Mouse (Mus musculus) heart, embryonic 14.5 days (tissue): ENCODE data around the gene Slit3. TPM values are rescaled to one million over a fixed set of nuclear protein-coding genes. Genes with fewer than 3 reads are reported as not detected.

Experiments
- ATAC-seq: fragments of 200-750 bp; cut with Nextera tagmentation; 2 replicates; pipeline ENCODE4 v1.8.0; 2017; ENCODE audit warnings: low read depth, moderate TSS enrichment; ENCODE audit not compliant: insufficient number of reproducible peaks, insufficient read depth, low FRiP score
- H3K27ac ChIP-seq, 2 experiments: fragments of 200-500 bp in 1 of 2; fragments of 300-500 bp in 1 of 2; sonication (generic) in 1 of 2; replicated peaks in 1 of 2; 2 replicates each; pipeline ENCODE4 v1.5.1; 2012 to 2014; ENCODE audit warnings: low read depth in 2 of 2, low read length in 2 of 2, control low read depth in 1 of 2, mild to moderate bottlenecking in 1 of 2, mixed read lengths in 1 of 2; ENCODE audit not compliant: control insufficient read depth in 1 of 2, insufficient read depth in 1 of 2
- H3K27me3 ChIP-seq: fragments of 300-500 bp; sonication (generic); 2 replicates; pipeline ENCODE4 v1.6.1; 2014; ENCODE audit warnings: mild to moderate bottlenecking, low read length, control low read depth; ENCODE audit not compliant: control insufficient read depth, insufficient read depth
- H3K36me3 ChIP-seq: fragments of 300-500 bp; sonication (generic); 2 replicates; pipeline ENCODE4 v1.6.1; 2014; ENCODE audit warnings: mild to moderate bottlenecking, control low read depth, low read length, mixed read lengths; ENCODE audit not compliant: control insufficient read depth, insufficient read depth
- H3K4me1 ChIP-seq, 2 experiments: fragments of 200-500 bp in 1 of 2; fragments of 300-500 bp in 1 of 2; sonication (generic) in 1 of 2; 2 replicates each; pipeline ENCODE4 v1.6.1; 2012 to 2014; ENCODE audit warnings: low read length in 2 of 2, control low read depth in 1 of 2, mixed read lengths in 1 of 2; ENCODE audit not compliant: control insufficient read depth in 2 of 2, insufficient read depth in 2 of 2
- H3K4me2 ChIP-seq: fragments of 300-500 bp; sonication (generic); 2 replicates; pipeline ENCODE4 v1.6.1; 2014; ENCODE audit warnings: mild to moderate bottlenecking, low read length
- H3K4me3 ChIP-seq, 2 experiments: fragments of 200-500 bp in 1 of 2; fragments of 300-500 bp in 1 of 2; sonication (generic) in 1 of 2; 2 replicates each; pipeline ENCODE4 v1.5.1; 2012 to 2014; ENCODE audit warnings: low read length in 2 of 2, mild to moderate bottlenecking in 2 of 2, control low read depth in 1 of 2, low read depth in 1 of 2, moderate library complexity in 1 of 2; ENCODE audit not compliant: control insufficient read depth in 1 of 2, insufficient read depth in 1 of 2
- H3K9ac ChIP-seq: fragments of 300-500 bp; sonication (generic); 2 replicates; pipeline ENCODE4 v1.6.1; 2014; ENCODE audit warnings: mild to moderate bottlenecking, low read length
- H3K9me3 ChIP-seq: fragments of 300-500 bp; sonication (generic); 2 replicates; pipeline ENCODE4 v1.6.1; 2016; ENCODE audit warnings: low read length, control low read depth; ENCODE audit not compliant: control insufficient read depth
- WGBS: fragments of 180-500 bp; shearing (Covaris S2); extraction: QIAGEN DNeasy Blood & Tissue Kit; methylation state at CpG from one replicate; pipeline ENCODE4 v1.1.7; 2014; 5-methylcytosine and 5-hydroxymethylcytosine counted together
- polyA plus RNA-seq: library from polyadenylated mRNA; unstranded; fragments of >200 nt; fragmentation: Nextera tagmentation; extraction: Ambion mirVana; gene quantifications from 2 replicates; pipeline ENCODE4 v1.2.1, GENCODE M21; 2014

Slit3 gene
- polyA plus RNA-seq, 1 experiment from 2014 or later: 25.7 TPM

DNA sequence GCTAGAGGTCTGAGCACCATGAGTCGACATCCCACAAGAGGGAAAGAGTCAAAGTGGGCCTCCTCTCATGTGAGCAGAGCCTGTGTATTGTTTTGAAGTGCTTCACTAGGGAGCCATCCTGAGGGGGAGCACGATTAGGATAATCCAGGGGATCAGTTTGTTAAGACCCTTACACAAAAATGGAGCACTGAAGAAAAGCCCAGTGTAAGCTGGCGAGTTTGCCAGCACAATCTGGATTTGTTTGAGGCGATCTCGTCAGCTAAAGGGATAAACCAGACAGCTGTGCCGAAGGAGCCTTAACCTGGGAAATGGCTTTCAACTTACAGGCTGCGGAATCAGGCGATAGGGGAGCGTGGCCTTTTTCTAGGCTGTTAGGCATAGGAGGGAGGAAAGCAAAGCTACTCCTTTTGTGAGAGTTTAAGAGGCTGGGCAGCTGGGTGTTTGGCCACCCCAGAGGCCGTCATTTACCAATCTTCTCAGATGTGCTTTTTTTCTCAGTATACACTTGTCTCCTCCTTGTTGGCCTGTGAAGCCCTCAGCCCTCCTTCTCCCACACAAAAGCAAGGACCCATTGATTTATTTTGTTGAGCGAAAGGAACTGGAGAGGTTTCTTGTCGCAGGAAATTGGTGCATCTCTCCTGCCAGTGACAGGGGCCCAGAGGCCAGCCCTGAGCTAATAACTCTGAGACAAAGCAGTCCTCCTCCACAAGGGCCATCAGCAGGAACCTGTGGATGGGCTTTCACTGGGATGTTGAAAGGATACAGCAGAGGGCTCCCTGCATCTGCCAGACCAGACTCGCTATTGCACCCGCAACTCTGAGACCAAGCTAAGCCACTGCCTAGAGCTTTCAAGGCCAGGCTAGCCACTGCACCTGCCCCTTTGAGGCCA is 472.4 kb downstream of the Slit3 start:
- no peak overlapping the region for H3K4me2 ChIP-seq
- no peaks in the 10 kb centered on the region for H3K9me3 ChIP-seq
- no peak overlapping the region for H3K27ac ChIP-seq
- H3K36me3 ChIP-seq: no peaks in the 10 kb centered on the region
- 65% methylated on average over 14 of the region's 14 CpGs for WGBS
- H3K4me3 ChIP-seq: no peak overlapping the region
- no peaks in the 10 kb centered on the region for H3K27me3 ChIP-seq
- H3K9ac ChIP-seq: no peak overlapping the region
- H3K4me1 ChIP-seq: no peaks in the 10 kb centered on the region
- ATAC-seq: no peak

DNA sequence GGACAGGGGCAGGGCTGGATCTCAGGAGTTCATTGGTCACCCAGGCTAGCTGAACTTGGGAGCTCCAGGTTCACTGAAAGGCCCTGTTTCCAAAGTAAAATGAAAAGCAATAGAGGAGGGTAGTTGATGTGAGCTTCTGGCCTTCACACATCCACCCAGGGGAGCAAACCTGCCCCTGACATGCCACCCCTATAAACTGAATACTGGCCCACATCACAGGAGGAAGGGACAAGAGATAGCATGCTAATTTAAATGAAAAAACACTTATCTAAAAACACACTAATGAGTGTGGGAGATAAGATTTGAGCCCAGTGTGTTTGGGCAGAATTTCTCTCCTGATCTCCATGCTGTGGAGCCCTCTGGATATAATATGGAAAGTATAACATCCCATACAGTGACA is 475.0 kb downstream of the Slit3 start:
- ATAC-seq: no peak
- Histone ChIP-seq H3K4me2 (no peak overlapping the region), H3K4me3 (no peak overlapping the region), H3K9ac (no peak overlapping the region), H3K36me3 (no peaks in the 10 kb centered on the region), H3K9me3 (no peaks in the 10 kb centered on the region), H3K27me3 (no peaks in the 10 kb centered on the region), H3K27ac (no peak overlapping the region), H3K4me1 (no peaks in the 10 kb centered on the region)

DNA sequence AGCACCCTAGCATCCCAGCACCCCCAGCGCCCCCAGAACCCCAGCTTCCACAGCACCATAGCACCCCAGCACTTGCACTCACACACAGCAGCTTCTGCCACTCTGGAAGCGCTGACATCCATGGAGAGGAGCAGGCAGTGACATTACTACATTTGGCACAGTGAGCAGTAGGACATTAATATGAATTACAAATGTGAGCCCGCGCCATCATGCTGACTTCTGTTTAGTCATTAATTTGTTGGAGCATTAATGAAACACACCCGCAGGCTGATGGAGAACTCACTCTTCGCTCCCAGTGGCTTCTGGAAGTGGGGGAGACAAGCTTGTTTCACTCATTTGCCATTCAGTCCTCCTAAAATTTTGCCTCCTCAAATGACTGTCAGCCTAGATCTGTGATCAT is 476.9 kb downstream of the Slit3 start:
- Histone ChIP-seq H3K27me3 (no peaks in the 10 kb centered on the region), H3K36me3 (no peaks in the 10 kb centered on the region), H3K27ac (no peak overlapping the region), H3K9me3 (no peaks in the 10 kb centered on the region), H3K4me1 (no peaks in the 10 kb centered on the region), H3K4me2 (no peak overlapping the region), H3K9ac (no peak overlapping the region), H3K4me3 (no peak overlapping the region)
- WGBS: 91% methylated on average over 6 of the region's 6 CpGs
- ATAC-seq: no peak

DNA sequence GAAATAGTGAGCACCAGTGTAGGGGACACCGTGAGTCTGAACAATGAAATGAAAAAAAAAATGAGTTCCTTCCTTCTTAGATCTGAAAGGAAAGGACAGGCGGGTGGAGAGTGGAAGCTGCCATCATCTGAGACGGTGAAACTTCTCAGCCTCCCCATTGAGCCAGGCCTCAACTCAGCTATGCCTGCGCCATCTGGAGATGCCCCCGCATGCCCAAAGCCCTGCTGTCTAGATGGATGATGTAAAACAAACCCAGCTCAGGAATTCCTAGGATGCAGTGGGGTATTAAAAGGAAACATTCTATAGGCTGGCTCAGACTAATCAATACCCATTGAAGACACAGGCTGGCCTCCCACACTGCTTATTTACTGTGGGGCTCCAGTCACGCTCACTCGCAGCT is 477.7 kb downstream of the Slit3 start:
- Histone ChIP-seq H3K27ac (no peak overlapping the region), H3K9me3 (no peaks in the 10 kb centered on the region), H3K9ac (no peak overlapping the region), H3K27me3 (no peaks in the 10 kb centered on the region), H3K4me2 (no peak overlapping the region), H3K36me3 (no peaks in the 10 kb centered on the region), H3K4me3 (no peak overlapping the region), H3K4me1 (no peaks in the 10 kb centered on the region)
- WGBS: 71% methylated on average over 7 of the region's 7 CpGs
- ATAC-seq: no peak

DNA sequence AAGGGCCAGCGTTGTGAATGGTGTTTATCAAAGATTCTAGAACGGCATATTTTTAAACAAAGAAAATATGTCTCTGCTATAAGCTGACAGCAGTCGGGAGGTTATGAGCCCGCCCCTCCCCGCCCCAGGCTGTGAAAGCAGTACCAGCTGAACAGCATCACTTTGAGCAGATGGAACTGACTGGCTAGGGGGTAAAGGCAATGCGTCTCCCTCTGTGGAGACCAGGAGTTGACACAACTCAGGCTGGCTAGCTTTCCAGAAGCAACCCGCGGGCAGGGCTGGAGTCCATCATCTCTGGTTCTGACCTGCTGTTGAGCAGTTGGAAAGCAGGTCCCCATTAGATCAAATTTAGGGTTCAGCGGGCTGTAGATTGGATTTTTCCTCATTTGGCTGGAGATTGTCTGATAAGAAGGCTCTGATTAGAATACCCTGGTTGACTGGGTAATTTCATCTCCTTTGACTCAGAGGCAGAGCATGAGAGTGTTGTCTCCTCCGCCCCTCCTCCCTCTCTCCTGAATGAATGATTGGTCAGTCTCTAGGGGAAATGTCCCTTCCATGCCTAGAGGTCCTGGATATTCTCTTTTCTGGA is 480.7 kb downstream of the Slit3 start:
- H3K4me1 ChIP-seq: no peaks in the 10 kb centered on the region; a peak in 1 of 4 replicates
- H3K4me2 ChIP-seq: no peak overlapping the region
- H3K27me3 ChIP-seq: no peaks in the 10 kb centered on the region
- 0 out of 2 replicates have a peak, but pooled peaks cover 5% of the 10 kb centered on the region for H3K9me3 ChIP-seq
- ATAC-seq: no peak
- no peak overlapping the region for H3K4me3 ChIP-seq
- H3K27ac ChIP-seq: no peak overlapping the region
- H3K36me3 ChIP-seq: no peaks in the 10 kb centered on the region
- 66% methylated on average over 10 of the region's 10 CpGs for WGBS
- no peak overlapping the region for H3K9ac ChIP-seq

DNA sequence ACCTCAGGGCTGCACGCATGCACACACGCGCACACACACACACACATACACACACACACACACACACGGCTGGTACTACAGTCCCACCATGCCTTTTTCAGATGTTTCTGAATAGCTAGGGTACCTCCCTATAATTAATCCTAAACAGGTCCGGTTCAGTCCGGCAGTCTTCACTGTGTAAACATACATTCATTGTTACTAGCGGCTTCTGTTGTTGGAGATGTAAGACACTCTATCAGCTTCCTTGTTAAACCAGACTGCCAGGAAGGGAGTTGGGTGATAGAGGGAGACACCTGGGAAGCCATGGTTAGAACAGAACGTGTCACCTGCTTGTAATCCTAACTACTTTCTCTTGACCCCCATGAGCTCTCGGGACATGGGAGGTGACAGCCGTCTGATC is 481.6 kb downstream of the Slit3 start:
- H3K4me1 ChIP-seq: no peaks in the 10 kb centered on the region; a peak in 1 of 4 replicates
- H3K4me2 ChIP-seq: no peak overlapping the region
- ATAC-seq: no peak
- H3K36me3 ChIP-seq: no peaks in the 10 kb centered on the region
- H3K9me3 ChIP-seq: 0 out of 2 replicates have a peak, but pooled peaks cover 5% of the 10 kb centered on the region
- H3K9ac ChIP-seq: no peak overlapping the region
- H3K27ac ChIP-seq: no peak overlapping the region
- H3K27me3 ChIP-seq: no peaks in the 10 kb centered on the region
- H3K4me3 ChIP-seq: no peak overlapping the region
- 69% methylated on average over 10 of the region's 10 CpGs for WGBS

DNA sequence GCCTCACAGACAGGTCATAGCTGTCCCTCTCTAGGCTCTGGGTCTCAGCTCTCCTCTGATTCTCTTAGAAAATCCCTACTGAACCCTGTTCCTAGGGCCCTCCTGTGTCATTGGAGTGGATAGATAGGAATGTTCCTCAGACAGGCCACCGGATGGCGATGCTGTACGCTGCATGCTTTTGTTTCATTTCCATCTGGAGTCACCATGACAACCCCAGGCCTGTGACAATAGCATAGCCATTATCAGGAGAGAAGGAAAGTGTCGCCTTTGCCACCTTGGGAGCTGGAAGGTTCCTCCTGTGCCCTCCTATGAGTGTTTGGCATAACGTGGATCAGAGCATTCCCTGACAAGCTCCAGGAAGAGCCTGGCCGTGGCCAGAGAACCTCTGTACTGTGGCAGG is 482.9 kb downstream of the Slit3 start:
- 76% methylated on average over 6 of the region's 6 CpGs for WGBS
- H3K27ac ChIP-seq: no peak overlapping the region
- no peak overlapping the region for H3K4me3 ChIP-seq
- no peak for ATAC-seq
- no peak overlapping the region for H3K9ac ChIP-seq
- no peaks in the 10 kb centered on the region; a peak in 1 of 4 replicates for H3K4me1 ChIP-seq
- H3K4me2 ChIP-seq: no peak overlapping the region
- no peaks in the 10 kb centered on the region for H3K36me3 ChIP-seq
- H3K9me3 ChIP-seq: 0 out of 2 replicates have a peak, but pooled peaks cover 5% of the 10 kb centered on the region
- H3K27me3 ChIP-seq: no peaks in the 10 kb centered on the region
